Mouse (Mus musculus) liver, embryonic 16.5 days (tissue): ENCODE measurements around the gene Cltb. TPM values are rescaled to one million over a fixed set of nuclear protein-coding genes. Genes with fewer than 3 reads are reported as not detected.

ENCODE experiments used
- ATAC-seq: fragments of 200-750 bp; cut with Nextera tagmentation; 2 replicates; pipeline ENCODE4 v1.8.0; 2017; ENCODE audit warnings: low read depth, mild to moderate bottlenecking, moderate number of reproducible peaks, moderate library complexity
- H3K27ac ChIP-seq: fragments of 300-500 bp; sonication (generic); 2 replicates; pipeline ENCODE4 v1.5.1; 2014; ENCODE audit warnings: mild to moderate bottlenecking, low read length
- H3K27me3 ChIP-seq: fragments of 300-500 bp; sonication (generic); 2 replicates; pipeline ENCODE4 v1.6.1; 2014; ENCODE audit warnings: low read depth, low read length, mixed read lengths; ENCODE audit not compliant: control insufficient read depth, insufficient read depth
- H3K36me3 ChIP-seq: fragments of 300-500 bp; sonication (generic); 2 replicates; pipeline ENCODE4 v1.6.1; 2014; ENCODE audit warnings: mild to moderate bottlenecking; ENCODE audit not compliant: control insufficient read depth, insufficient read depth
- H3K4me1 ChIP-seq: fragments of 300-500 bp; sonication (generic); 2 replicates; pipeline ENCODE4 v1.6.1; 2014; ENCODE audit warnings: low read depth, low read length, mixed read lengths; ENCODE audit not compliant: control insufficient read depth
- H3K4me2 ChIP-seq: fragments of 300-500 bp; sonication (generic); 2 replicates; pipeline ENCODE4 v1.6.1; 2014; ENCODE audit warnings: low read depth, low read length, mixed read lengths
- H3K4me3 ChIP-seq: fragments of 300-500 bp; sonication (generic); 2 replicates; pipeline ENCODE4 v1.5.1; 2014; ENCODE audit warnings: low read depth, mild to moderate bottlenecking, low read length
- H3K9ac ChIP-seq: fragments of 300-500 bp; sonication (generic); 2 replicates; pipeline ENCODE4 v1.6.1; 2014; ENCODE audit warnings: low read depth, low read length
- H3K9me3 ChIP-seq: fragments of 300-500 bp; sonication (generic); replicated peaks from 2 replicates; pipeline ENCODE4 v1.6.1; 2016; ENCODE audit warnings: low read length; ENCODE audit not compliant: control insufficient read depth
- WGBS: fragments of 180-500 bp; shearing (Covaris S2); extraction: QIAGEN DNeasy Blood & Tissue Kit; methylation state at CpG from one replicate; pipeline ENCODE4 v1.1.7; 2014; ENCODE audit not compliant: insufficient replicate concordance; 5-methylcytosine and 5-hydroxymethylcytosine counted together
- polyA plus RNA-seq: library from polyadenylated mRNA; unstranded; fragments of >200 nt; fragmentation: Nextera tagmentation; extraction: Ambion mirVana; gene quantifications from 2 replicates; pipeline ENCODE4 v1.2.1, GENCODE M21; 2015

Gene Cltb
- polyA plus RNA-seq, 1 experiment from 2014 or later: 30.8 TPM

- H3K9me3 ChIP-seq: no peaks in the 10 kb centered on the region
- peak; percentile 98 for ATAC-seq
- WGBS: under 1% methylated on average over 51 of the region's 51 CpGs
- peak within 1 kb of the TSS; percentile 73 for H3K27ac ChIP-seq
- H3K4me1 ChIP-seq: peaks cover 10% of the 10 kb centered on the region
- H3K27me3 ChIP-seq: no peaks in the 10 kb centered on the region
- H3K4me3 ChIP-seq: peak within 1 kb of the TSS; percentile 82
- H3K36me3 ChIP-seq: no peaks in the 10 kb centered on the region; the same call in 1 of the 2 replicates
- H3K9ac ChIP-seq: peak within 1 kb of the TSS; percentile 84
- peak within 1 kb of the TSS; percentile 86 for H3K4me2 ChIP-seq
Measured at GRCm38 (mm10) chr13:54589996-54590951, 20.9 kb downstream of the Cltb start, which contains the start of the genes Nop16 and Higd2a. Gene Nop16 (minus strand): TSS chr13:54590090. Gene Higd2a (plus strand): TSS chr13:54590207.

- Histone ChIP-seq H3K4me3 (peak overlapping the region; percentile 82), H3K27me3 (no peaks in the 10 kb centered on the region), H3K4me2 (peak overlapping the region; percentile 86), H3K27ac (0 out of 2 replicates have a peak overlapping the region, but pooled peaks have one; percentile 38), H3K9ac (peak overlapping the region; percentile 74), H3K4me1 (peaks cover 10% of the 10 kb centered on the region), H3K36me3 (peaks cover under 1% of the 10 kb centered on the region), H3K9me3 (no peaks in the 10 kb centered on the region)
- 0 out of 2 replicates have a peak, but pooled peaks have one; percentile 10 for ATAC-seq
- 1% methylated on average over 24 of the region's 24 CpGs for WGBS
Measured at GRCm38 (mm10) chr13:54589414-54589995, 21.6 kb downstream of the Cltb start.

- H3K27me3 ChIP-seq: no peaks in the 10 kb centered on the region
- WGBS: 76% methylated on average over 11 of the region's 11 CpGs
- H3K27ac ChIP-seq: no peak overlapping the region
- H3K36me3 ChIP-seq: peaks cover 7% of the 10 kb centered on the region
- ATAC-seq: no peak
- no peaks in the 10 kb centered on the region for H3K9me3 ChIP-seq
- H3K4me1 ChIP-seq: peaks cover 3% of the 10 kb centered on the region
- H3K9ac ChIP-seq: no peak overlapping the region
- H3K4me2 ChIP-seq: no peak overlapping the region
- H3K4me3 ChIP-seq: no peak overlapping the region
Measured at GRCm38 (mm10) chr13:54585831-54586230, 25.3 kb downstream of the Cltb start.

GRCm38 (mm10) chr13:54582860-54583259, 28.3 kb downstream of the Cltb start:
- Histone ChIP-seq H3K4me3 (no peak overlapping the region), H3K4me2 (no peak overlapping the region), H3K27ac (no peak overlapping the region), H3K27me3 (no peaks in the 10 kb centered on the region), H3K36me3 (peaks cover 7% of the 10 kb centered on the region), H3K4me1 (peaks cover 4% of the 10 kb centered on the region), H3K9me3 (no peaks in the 10 kb centered on the region), H3K9ac (no peak overlapping the region)
- 76% methylated on average over 5 of the region's 5 CpGs for WGBS
- ATAC-seq: no peak

- no peak overlapping the region for H3K9ac ChIP-seq
- H3K4me3 ChIP-seq: no peak overlapping the region
- H3K4me2 ChIP-seq: no peak overlapping the region
- no peaks in the 10 kb centered on the region for H3K9me3 ChIP-seq
- 62% methylated on average over 10 of the region's 10 CpGs for WGBS
- peaks cover 7% of the 10 kb centered on the region for H3K36me3 ChIP-seq
- H3K27ac ChIP-seq: no peak overlapping the region
- H3K4me1 ChIP-seq: peaks cover 4% of the 10 kb centered on the region
- ATAC-seq: no peak
- no peaks in the 10 kb centered on the region for H3K27me3 ChIP-seq
Measured at GRCm38 (mm10) chr13:54582126-54582525, 29.0 kb downstream of the Cltb start.

- H3K4me2 ChIP-seq: no peak overlapping the region
- ATAC-seq: no peak
- no peak overlapping the region for H3K9ac ChIP-seq
- peaks cover 4% of the 10 kb centered on the region for H3K4me1 ChIP-seq
- H3K27ac ChIP-seq: no peak overlapping the region
- H3K4me3 ChIP-seq: no peak overlapping the region
- WGBS: 68% methylated on average over 2 of the region's 2 CpGs
- peaks cover 7% of the 10 kb centered on the region for H3K36me3 ChIP-seq
- H3K9me3 ChIP-seq: no peaks in the 10 kb centered on the region
- no peaks in the 10 kb centered on the region for H3K27me3 ChIP-seq
Measured at GRCm38 (mm10) chr13:54581385-54581784, 29.8 kb downstream of the Cltb start.

GRCm38 (mm10) chr13:54577652-54578507, 33.3 kb downstream of the Cltb start:
- WGBS: 53% methylated on average over 21 of the region's 21 CpGs
- Histone ChIP-seq H3K4me3 (no peak overlapping the region), H3K27me3 (no peaks in the 10 kb centered on the region), H3K9ac (no peak overlapping the region), H3K4me1 (peaks cover 16% of the 10 kb centered on the region), H3K9me3 (no peaks in the 10 kb centered on the region), H3K27ac (0 out of 2 replicates have a peak overlapping the region, but pooled peaks have one; percentile 7), H3K36me3 (0 out of 2 replicates have a peak, but pooled peaks cover under 1% of the 10 kb centered on the region), H3K4me2 (no peak overlapping the region)
- ATAC-seq: no peak

- WGBS: 4% methylated on average over 19 of the region's 19 CpGs
- H3K27ac ChIP-seq: 0 out of 2 replicates have a peak overlapping the region, but pooled peaks have one; percentile 47
- ATAC-seq: no peak
Measured at GRCm38 (mm10) chr13:54575489-54575888, 35.7 kb downstream of the Cltb start.

More at GRCm38 (mm10) chr13:54575489-54575888, 35.7 kb downstream of the Cltb start:
- Histone ChIP-seq H3K9ac (peak overlapping the region; percentile 79), H3K36me3 (no peaks in the 10 kb centered on the region), H3K4me3 (peak overlapping the region; percentile 81), H3K4me1 (peaks cover 16% of the 10 kb centered on the region), H3K4me2 (peak overlapping the region; percentile 91), H3K27me3 (no peaks in the 10 kb centered on the region), H3K9me3 (no peaks in the 10 kb centered on the region)
